Mouse (Mus musculus): ENCODE results near the gene Dazap2.
"Not testable (repeated sequence)": the region's sequence is repeated elsewhere in the genome, so short reads cannot be mapped to it uniquely, and the experiment has no call there.

The Dazap2 gene

DNA sequence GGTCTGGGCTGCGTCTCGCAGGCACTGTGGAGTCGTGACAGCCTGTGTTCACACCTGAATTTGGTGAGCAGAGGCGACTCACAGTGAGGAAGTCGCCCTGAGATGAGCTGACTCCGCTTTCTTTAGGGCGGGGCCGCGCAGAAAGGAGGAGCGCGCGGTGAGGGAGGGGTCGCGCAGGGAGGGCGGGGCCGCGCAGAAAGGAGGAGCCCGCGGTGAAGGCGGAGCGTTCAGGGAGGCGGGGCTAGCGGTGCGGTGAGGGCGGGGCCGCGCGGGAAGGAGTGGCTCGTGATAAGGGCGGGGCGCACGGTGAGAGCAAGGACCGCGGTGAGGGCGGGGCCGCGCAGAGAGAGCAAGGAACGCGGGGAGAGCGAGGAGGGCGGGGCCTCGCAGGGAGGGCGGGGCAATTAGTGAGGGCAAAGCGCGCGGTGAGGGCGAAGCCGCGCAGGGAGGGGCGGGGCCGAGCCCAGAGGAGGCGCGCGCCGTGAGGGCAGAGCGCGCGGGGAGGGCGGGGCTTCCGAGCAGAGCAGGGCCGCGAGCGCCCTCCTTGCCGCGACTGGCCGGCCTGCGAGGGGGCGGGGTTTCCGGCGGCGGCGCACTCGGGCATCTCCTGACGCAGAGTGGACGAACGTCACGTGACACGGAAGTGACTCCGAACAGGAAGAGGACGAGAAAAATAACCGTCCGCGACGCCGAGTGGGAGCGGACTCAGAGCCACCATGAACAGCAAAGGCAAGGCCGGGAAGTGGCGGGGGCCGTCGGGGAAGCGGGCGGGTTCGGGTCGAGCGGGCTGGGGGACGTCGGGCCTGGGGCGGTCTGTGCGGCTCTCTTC, at the start of gene Dazap2:
Dazap2 (plus strand) TSS at position 354 of the 829 bp plus-strand sequence.
- peak; percentile 100 for DNase-seq (ENCODE audit: low read depth, low spot score)

DNA sequence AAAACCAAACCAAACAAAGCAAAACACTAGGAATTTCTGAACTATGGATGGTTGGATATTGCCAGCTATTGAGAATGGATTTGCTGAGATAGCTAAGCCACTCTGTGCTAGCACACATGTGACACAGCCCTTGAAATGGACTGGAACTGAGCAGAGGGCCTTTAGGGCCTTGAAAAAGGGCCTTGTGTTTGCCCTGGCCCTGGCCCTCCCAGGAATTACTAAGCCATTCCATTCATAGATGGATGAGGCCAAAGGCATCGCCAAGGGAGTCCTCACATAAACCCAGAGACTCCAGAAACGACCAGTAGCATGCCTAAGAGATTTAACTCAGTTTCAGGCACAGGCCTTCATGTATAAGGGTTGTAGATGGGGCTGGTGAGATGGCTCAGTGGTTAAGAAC, 48.6 kb upstream of the Dazap2 start:
- DNase-seq (ENCODE audit: low read depth, low spot score) = no peak

DNA sequence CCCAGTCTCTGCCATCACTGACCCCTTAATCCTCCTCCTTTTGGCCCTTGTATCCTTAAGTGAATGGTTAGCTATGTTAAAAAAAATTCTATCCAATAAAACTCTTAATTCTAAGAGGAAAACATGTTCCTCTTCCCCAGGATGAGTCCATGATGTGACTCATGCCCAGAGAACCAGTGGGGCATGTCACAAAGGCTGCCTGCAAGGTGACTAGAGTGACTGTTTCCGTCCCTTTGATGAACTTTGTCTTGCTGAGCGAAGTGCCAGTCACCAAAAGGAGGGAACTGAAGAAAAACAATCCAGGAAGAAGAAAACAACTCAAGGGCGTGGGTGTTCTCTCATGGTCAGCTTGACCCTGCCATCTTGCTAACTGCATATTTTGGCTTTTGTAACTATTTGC, 45.9 kb upstream of the Dazap2 start:
- DNase-seq (ENCODE audit: low read depth, low spot score) = no peak

DNA sequence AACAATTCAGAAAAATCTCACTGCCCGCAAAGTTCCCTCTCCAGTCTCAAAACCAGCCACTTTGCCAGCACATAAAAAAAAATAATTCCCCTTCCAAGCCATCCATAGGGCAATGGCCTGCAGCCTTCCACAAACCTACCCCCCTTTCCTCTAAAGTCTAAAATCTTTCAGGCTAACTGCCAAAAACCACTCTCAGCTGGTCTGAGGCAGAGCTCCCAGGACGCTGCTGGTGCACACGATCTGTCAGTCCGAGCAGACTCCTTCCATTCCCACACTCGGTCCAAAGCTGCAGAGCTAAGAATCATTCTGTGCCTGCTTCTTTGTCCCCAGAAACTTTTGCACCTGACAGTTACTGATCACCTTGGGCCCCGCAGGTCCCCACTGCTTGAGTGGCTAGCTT, 41.2 kb upstream of the Dazap2 start:
- no peak for DNase-seq (ENCODE audit: low read depth, low spot score)

DNA sequence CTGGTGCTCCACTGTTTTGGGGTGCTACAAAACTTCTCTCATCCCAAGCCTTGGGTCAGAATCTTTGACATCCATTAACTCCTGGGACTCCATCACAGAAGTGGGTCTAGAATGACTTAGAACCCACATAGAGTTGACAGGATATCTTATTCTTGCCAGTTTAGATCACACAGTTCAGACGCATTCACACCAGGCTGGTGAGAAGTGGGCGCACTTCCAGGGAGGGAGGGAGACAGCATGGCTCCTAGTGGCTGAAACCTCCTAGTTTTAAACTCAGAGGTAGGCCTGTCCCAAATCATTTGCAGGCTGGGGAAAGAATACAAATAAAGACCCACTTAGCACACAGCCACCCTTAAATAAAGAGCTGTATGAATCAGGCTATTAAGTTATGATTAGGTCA, 40.8 kb upstream of the Dazap2 start:
- DNase-seq (ENCODE audit: low read depth, low spot score) = no peak

DNA sequence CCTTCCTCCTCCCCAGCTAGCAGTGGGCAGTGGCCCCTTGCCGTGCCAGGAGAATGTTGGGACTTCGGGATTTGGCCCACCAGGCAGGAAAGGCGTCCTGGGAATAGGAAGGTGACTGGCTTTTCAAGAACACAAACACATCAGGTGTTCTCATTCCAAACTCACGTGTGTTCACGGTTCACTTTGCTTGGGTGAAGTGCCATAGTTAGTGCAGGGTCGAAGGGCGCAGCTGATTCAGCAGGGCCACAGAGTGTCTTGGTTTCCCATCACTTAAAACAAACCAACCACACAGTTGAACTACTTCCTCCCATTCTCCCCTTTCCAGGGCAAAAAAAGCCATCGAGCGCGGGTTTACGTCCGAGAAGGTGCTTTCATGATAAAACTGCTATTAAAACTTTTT, 39.8 kb upstream of the Dazap2 start:
- DNase-seq (ENCODE audit: low read depth, low spot score) = no peak

DNA sequence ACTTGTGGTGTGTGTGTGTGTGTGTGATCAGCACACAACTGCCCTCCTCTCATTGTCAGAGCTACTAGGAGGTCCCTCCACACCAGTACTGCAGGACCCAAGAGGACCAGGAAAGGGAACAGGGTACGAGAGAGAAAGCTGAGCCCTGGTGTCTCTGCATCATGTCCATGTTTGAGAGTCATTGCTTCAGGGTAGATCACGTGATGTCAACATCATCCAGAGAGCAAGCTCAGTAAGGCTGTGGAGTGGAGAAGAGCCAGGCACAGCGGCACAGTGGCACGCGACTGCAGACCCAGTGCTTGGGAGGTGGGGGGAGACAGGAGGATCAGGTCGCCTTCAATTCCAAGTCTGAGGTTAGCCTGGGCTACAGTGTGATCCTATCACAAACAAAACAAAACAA, 38.8 kb upstream of the Dazap2 start:
- no peak for DNase-seq (ENCODE audit: low read depth, low spot score)

DNA sequence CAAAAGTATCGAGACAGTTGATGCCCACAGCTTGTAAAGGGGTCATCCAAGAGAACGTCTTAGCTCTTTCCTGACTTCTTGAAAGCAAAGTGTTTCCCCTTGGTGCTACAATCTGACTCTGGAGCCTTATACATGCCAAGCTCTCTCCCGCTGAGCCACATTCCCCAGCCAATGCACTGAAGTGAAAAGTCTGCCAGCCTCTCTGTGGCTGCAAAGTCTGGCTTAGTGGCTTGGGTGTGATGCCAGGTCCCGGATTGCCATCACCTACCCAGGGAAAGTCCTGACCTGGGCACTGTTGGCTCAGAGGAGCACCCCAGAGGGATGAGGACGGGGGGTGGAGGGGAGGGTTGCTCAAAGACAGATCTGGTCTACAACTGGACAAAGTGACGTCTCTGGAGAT, 38.3 kb upstream of the Dazap2 start:
- DNase-seq (ENCODE audit: low read depth, low spot score) = no peak

DNA sequence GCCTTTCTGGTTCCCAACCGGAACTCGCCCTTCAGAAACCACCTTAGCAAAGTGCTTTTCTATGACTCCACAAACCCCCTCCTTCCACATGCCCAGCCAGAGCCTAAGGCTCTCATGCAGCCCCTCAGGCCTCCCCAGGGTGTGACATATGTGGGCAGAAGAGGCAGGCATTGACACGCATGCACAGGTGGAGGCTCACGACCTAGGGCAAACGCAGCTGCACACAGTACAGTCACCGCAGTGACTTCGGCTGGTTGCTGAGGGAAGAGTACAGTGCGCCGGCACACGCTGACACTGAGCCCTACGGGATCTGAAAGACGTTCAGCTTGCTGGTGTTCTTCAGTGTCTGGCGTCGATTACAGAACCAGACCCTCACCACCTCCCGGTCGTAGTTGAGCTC, 37.2 kb upstream of the Dazap2 start:
- no peak for DNase-seq (ENCODE audit: low read depth, low spot score)

DNA sequence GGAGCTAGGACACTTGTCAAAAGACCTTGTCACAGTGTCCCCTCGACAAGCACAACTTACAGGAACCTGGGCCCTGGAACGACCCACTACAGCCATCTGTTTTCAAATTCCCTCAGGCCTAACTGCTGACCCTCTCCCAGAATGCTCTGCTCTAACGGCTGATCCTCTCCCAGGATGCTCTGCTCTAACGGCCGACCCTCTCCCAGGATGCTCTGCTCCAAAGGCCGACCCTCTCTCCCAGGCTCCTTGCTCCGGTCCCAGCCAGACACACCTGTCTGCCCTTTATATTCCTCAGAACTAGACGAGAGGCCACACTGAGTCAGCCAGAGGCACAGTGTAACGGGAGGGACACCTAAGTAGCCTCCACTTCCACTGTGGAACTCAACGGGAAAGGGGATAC, 35.0 kb upstream of the Dazap2 start:
- DNase-seq (ENCODE audit: low read depth, low spot score) = no peak

DNA sequence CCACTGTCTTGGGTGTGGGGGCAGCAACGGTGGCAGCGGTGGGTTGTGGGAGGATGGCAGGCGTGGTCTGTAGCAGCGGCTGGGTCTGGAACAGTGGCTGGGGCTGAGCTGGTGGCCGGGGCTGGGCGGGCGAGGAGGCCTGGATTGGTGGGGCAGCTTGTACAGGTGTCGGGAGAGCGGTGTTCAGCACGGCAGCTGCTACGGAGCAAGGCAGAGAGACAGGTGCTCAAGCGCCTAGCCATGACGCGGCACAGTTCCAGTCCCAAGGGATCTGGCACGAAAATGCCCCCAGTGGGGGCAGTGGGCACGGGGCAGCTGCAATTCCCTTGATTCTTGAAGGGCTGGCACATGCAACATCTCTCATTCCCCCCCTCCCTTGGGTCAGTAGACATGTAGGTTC, 29.2 kb upstream of the Dazap2 start:
- DNase-seq (ENCODE audit: low read depth, low spot score) = no peak

DNA sequence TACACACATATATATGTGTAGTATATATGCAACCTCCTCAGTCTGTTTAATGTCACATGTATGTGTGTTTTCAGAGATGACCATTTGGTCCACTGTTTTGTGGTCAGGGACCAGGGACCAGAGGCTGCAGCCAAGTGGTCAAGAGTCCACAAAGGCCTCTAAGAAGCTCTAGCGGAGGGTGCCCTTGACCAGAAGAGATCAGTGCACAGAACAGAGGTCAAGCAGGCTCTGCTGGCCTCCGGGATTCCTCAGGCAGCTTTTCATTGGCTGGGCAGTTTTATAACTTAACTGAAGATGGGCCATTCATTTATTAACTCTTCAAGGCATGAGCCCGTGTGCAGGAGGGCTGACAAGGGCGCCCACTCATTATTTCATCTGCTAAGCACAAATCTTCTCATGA, 28.0 kb upstream of the Dazap2 start:
- DNase-seq (ENCODE audit: low read depth, low spot score) = no peak

DNA sequence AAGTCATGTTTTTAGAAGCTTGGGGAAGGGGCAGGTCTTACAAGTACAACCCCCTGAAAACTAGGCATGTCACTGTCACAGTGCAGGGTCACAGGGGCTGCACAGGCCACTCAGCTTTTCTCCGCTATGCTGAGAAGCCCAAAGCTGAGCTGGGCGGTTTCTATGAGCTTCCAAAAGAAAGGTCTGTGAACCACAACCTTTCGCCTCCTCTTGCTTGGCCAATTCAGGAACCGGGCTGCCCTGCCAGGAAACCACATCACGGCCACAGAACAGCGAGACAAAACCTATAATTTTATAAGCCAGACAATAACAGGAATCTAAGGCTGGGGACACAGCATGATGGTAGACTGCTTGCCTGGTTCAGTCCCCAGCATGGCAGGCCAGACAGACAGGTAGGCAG, 26.9 kb upstream of the Dazap2 start:
- no peak for DNase-seq (ENCODE audit: low read depth, low spot score)

DNA sequence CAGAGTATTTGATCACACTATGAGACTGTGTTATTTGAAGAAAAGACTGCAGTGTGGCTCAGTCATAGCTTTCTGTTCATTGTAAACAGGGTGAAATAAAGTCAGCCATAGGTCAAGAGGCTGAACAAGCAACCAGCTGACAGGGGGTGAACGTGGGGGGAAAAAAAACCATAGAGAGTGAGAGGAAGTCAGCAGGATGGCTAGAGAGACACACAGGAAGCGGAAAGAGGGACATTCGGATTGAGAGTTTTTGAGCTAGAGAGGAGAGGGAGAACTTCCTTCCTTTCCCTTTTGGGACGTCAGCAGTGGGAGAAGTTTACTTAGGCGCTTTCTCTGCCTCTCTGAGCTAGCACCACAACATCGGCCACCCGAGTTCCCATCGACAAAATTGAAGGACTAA, 24.7 kb upstream of the Dazap2 start:
- DNase-seq (ENCODE audit: low read depth, low spot score) = no peak

DNA sequence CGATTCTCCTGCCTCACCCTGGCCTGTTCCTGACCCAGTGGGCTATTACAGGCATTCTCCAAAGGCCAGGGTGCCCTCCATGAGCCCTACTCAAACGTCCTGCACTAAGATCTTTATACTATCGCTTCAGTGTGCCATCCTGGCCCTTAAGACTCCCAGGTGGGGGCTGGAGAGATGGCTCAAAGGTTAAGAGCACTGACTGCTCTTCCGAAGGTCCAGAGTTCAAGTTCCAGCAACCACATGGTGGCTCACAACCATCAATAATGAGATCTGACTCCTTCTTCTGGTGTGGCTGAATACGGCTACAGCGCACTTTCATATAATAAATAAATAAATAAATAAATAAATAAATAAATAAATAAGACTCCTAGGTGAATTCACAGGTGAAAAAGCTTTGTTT, 22.3 kb upstream of the Dazap2 start:
- no peak for DNase-seq (ENCODE audit: low read depth, low spot score)

DNA sequence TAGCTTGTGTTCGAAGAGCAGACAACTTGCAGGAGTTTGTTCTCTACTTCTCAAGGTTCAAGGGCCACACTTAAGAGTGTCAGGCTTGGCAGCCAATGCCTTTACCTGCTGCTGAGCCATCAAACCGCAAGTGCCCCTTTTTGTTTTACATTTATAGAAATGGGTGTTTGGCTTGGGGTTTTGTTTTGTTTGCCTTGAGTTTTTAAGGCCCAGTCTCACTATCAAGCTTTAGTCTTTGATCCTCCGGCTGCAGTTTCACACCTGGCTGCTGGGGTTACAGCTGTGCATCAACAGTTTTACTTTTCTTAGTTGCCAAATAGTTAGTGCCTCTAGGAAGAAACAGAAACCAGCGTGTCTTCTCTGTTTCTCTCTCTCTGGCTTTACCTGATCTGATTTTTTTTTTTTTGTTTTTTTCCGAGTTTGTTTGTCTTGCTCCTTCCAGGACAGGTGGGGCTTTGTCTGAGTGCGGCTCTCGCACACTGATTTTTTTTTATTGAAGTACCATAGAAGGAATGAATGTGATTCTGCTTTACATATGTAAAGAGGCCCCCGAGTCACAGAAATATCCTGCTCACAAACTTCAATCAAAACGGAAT, 16.8 kb upstream of the Dazap2 start:
- peak; percentile 64 for DNase-seq (ENCODE audit: low read depth, low spot score)

DNA sequence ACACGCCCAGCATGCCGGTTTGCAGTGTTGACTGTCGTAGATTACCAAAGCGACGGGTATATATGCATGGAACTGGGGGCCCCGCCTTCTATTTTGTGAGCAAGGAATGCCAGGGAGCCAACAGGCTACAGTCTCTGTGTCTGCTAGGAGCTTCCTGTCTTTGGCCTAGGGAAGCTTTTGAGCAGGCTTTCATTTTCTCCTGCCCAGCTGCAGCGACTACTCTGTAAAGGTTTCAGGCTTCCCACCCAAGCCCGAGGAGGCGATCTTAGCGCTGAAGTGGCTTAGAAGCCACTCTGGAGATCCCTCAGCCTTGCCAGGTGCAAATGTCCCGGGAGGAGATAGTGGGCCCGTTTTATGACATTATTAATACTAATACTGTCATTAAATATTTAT, 16.3 kb upstream of the Dazap2 start:
- peak; percentile 73 for DNase-seq (ENCODE audit: low read depth, low spot score)

DNA sequence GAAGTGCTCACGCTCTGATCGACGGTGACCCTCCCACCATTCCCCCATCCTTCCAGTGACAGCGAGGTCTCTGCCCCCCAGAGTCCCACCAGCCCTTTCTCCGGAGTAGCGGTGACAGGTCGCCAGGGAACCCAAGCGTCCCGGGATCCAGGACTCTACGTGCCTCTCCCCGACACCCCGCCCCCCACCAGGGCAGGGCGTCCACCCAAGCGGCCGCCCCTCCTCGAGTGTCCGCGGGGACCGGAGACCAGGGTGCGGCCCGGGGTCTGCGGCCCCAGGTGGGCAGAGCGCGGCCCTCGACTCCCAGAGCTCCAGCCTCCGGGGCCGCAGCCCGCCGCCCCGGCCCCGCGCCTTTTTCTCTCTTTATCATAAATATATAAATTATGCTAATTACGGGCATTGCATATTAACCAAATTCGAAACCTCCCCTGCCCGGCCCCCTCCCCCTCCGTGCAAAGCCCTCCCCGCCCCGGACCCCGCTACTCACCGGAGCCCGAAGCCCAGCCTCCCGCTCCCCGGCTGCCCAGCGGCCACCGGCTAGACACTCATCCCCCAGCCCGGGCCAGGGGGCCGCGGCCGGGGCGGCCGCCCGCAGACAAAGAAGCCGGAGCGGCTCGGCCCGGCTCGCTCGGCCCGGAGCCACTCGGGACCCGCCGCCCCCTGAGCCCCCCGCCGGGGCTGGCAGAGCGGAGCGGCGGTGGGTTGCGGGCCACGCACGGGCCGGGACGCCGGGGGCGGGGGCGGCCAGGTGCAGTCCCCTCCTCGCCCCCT, 15.7 kb upstream of the Dazap2 start, which contains the start of gene Pou6f1:
Pou6f1 (minus strand) TSS at position 709 of the 771 bp plus-strand sequence.
- DNase-seq (ENCODE audit: low read depth, low spot score) = peak; percentile 43

DNA sequence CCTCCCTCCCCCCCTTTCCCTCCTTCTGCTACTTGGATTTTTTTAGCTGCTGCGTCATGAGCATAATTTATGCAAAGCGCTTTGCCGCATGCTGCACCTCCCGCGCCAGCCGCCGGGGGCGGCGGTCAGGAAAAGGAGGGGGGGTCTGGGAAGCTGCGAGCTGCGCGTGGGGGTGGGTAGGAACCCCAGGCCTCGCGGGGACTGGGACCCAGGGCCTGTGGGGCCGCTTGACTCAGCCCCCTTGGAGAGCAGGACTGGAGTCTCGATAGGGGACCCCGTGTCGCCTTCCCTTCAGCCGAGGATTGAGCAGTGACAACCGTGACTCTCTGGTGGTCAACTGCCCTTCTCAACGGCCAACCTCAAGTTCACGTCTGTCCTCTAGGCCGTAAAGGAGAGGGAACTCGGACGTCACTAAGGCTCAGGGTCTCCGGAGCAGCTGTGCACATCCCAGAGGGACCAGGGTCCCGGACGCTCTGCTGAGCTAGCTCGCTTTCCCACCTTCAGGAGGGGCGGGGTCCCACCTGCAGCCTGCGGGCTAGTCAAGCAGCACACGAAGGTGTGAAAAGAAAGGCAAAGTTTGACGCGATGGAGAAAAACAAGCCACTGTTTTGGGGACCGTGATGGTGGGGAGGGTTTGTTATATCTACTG, 15.0 kb upstream of the Dazap2 start:
- DNase-seq (ENCODE audit: low read depth, low spot score) = peak; percentile 90

DNA sequence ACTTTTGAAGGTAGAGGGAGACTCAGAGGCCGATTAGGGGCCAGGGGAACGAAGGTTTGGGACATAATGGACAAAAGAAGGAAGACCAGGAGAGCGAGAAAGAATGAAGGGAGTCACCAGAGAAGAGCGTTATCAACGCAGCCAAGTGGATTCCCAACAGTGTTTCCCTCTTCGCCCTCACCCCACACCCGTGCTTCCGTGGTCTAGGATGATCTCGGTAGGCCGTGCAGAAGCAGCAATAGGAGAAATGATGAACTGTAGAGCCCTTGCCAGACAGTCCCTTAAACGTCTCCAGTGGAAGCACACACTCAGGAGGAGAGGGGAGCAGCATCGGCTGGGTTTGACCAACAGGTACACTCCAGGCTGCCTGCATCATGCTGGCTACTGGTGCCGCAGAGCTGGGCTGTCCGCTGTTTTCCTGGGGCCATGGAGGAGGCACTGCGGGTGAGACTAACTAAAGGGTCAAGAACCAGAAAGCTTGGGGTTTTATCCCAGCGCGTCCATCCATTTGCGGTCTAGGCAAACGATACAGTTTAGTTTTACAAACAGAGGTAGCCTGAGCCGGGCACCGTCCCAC, 14.4 kb upstream of the Dazap2 start:
- no peak for DNase-seq (ENCODE audit: low read depth, low spot score)

DNA sequence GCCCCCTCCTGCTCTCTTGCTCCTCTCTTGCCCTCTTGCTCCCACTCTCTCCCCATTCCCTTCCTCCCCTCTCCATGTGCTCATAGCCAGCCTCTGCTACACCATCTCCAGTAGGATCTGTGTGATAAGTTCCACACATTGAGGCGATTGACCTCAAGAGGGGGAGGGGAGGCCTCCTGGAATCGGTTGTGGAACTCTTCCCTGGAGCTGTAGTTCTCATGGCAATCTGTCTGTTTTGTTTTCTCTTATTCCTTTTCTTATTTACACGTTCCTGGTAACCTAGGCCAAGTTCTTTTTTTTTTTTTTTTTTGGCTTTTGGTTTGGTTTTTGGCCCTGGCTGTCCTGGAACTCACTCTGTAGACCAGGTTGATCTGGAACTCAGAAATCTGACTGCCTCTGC, 13.5 kb upstream of the Dazap2 start:
- no peak for DNase-seq (ENCODE audit: low read depth, low spot score)

DNA sequence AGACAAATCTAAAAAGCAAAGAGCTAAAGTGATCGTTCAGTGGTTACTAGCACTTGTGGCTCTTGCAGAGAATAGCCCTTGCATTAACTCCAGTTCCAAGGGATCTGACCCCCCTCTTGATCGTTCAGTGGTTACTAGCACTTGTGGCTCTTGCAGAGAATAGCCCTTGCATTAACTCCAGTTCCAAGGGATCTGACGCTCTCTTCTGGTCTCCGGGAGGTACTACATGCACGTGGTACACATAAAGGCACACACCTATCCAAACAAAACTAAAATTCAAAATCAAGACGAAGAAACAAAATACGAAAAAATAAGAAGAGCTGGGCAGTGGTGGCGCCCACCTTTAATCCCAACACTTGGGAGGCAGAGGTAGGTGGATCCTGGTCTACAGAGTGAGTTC, 8.5 kb upstream of the Dazap2 start:
- DNase-seq (ENCODE audit: low read depth, low spot score) = not testable (repeated sequence)

All from CD4-positive, CD25-positive, alpha-beta regulatory T cell, adult 2 months (primary cell).